Mouse (Mus musculus) midbrain, postnatal 0 days (tissue): Measurements from ENCODE around the gene Elk3. TPM values are rescaled to one million over a fixed set of nuclear protein-coding genes. Genes with fewer than 3 reads are reported as not detected.

Source experiments
- ATAC-seq: fragments of 200-750 bp; cut with Nextera tagmentation; 2 replicates; pipeline ENCODE4 v1.8.0; 2017; ENCODE audit warnings: moderate number of reproducible peaks, mild to moderate bottlenecking, moderate TSS enrichment, moderate library complexity; ENCODE audit not compliant: low FRiP score
- DNase-seq: peaks from one replicate; pipeline ENCODE4 v3.0.0-alpha.2; 2015; ENCODE audit warnings: low spot score
- H3K27ac ChIP-seq: fragments of 300-500 bp; sonication (generic); 2 replicates; pipeline ENCODE4 v1.5.1; 2014; ENCODE audit warnings: low read depth, mild to moderate bottlenecking, low read length, mixed read lengths
- H3K27me3 ChIP-seq: fragments of 300-500 bp; sonication (generic); 2 replicates; pipeline ENCODE4 v1.6.1; 2014; ENCODE audit warnings: low read length, control low read depth, mixed read lengths; ENCODE audit not compliant: insufficient read depth
- H3K36me3 ChIP-seq: fragments of 300-500 bp; sonication (generic); 2 replicates; pipeline ENCODE4 v1.6.1; 2014; ENCODE audit warnings: low read length, control low read depth, mixed read lengths; ENCODE audit not compliant: insufficient read depth
- H3K4me1 ChIP-seq: fragments of 300-500 bp; sonication (generic); 2 replicates; pipeline ENCODE4 v1.6.1; 2014; ENCODE audit warnings: mild to moderate bottlenecking, control low read depth, antibody characterized with exemption, low read length, mixed read lengths; ENCODE audit not compliant: insufficient read depth
- H3K4me2 ChIP-seq: fragments of 300-500 bp; sonication (generic); 2 replicates; pipeline ENCODE4 v1.6.1; 2014; ENCODE audit warnings: low read depth, mild to moderate bottlenecking, low read length, mixed read lengths; ENCODE audit not compliant: poor library complexity, severe bottlenecking
- H3K4me3 ChIP-seq: fragments of 300-500 bp; sonication (generic); 2 replicates; pipeline ENCODE4 v1.5.1; 2014; ENCODE audit warnings: low read depth, mild to moderate bottlenecking, low read length, moderate library complexity
- H3K9ac ChIP-seq: fragments of 300-500 bp; sonication (generic); replicated peaks from 2 replicates; pipeline ENCODE4 v1.6.1; 2014; ENCODE audit warnings: mild to moderate bottlenecking, low read length, moderate library complexity, mixed read lengths; ENCODE audit not compliant: poor library complexity, severe bottlenecking
- H3K9me3 ChIP-seq: fragments of 300-500 bp; sonication (generic); 2 replicates; pipeline ENCODE4 v1.6.1; 2016; ENCODE audit warnings: low read length, control low read depth
- CTCF ChIP-seq: IDR thresholded peaks from 2 replicates; pipeline ENCODE4 v1.5.1; 2016; ENCODE audit warnings: antibody characterized with exemption, mild to moderate bottlenecking
- WGBS: fragments of 180-500 bp; shearing (Covaris S2); extraction: QIAGEN DNeasy Blood & Tissue Kit; methylation state at CpG from one replicate; pipeline ENCODE4 v1.1.7; 2014; 5-methylcytosine and 5-hydroxymethylcytosine counted together
- polyA plus RNA-seq: library from polyadenylated mRNA; unstranded; fragments of >200 nt; fragmentation: Nextera tagmentation; extraction: Ambion mirVana; gene quantifications from 2 replicates; pipeline ENCODE4 v1.2.1, GENCODE M21; 2015
- total RNA-seq: library from RNA; depleted of rRNA; stranded (reverse); fragments of >200 nt; gene quantifications from 2 replicates; pipeline ENCODE4 v1.2.3, GENCODE M21; 2014

Elk3 gene
- total and polyA plus RNA-seq, 2 experiments from 2014 or later, result 6.2 to 6.9 TPM

- no peak overlapping the region for H3K27ac ChIP-seq
- H3K9me3 ChIP-seq, result no peaks in the 10 kb centered on the region
- no peak overlapping the region for H3K4me2 ChIP-seq
- H3K4me1 ChIP-seq, result no peaks in the 10 kb centered on the region; the same call in 1 of the 2 replicates
- H3K9ac ChIP-seq, result no peak overlapping the region
- no peak overlapping the region for H3K4me3 ChIP-seq
- no peaks in the 10 kb centered on the region for H3K36me3 ChIP-seq
- 81% methylated on average over 9 of the region's 9 CpGs for WGBS
- ATAC-seq (no peak), DNase-seq (no peak)
- H3K27me3 ChIP-seq, result no peaks in the 10 kb centered on the region
- TF ChIP-seq CTCF, result no peak
These were observed 35.4 kb upstream of the Elk3 start for GRCm38 (mm10) chr10:93346208-93346936.

- H3K9me3 ChIP-seq, result no peaks in the 10 kb centered on the region
- H3K36me3 ChIP-seq, result no peaks in the 10 kb centered on the region
- no peaks in the 10 kb centered on the region; the same call in 1 of the 2 replicates for H3K4me1 ChIP-seq
- no peak overlapping the region for H3K4me2 ChIP-seq
- H3K27me3 ChIP-seq, result no peaks in the 10 kb centered on the region
- TF ChIP-seq CTCF, result no peak
- WGBS, result 84% methylated on average over 2 of the region's 2 CpGs
- no peak for ATAC-seq
- no peak overlapping the region for H3K9ac ChIP-seq
- no peak overlapping the region for H3K4me3 ChIP-seq
- no peak for DNase-seq
- no peak overlapping the region for H3K27ac ChIP-seq
These were observed 34.6 kb upstream of the Elk3 start for GRCm38 (mm10) chr10:93345497-93345896.

GRCm38 (mm10) chr10:93343469-93343868 lies 32.5 kb upstream of the Elk3 start:
- no peaks in the 10 kb centered on the region for H3K9me3 ChIP-seq
- WGBS, result 92% methylated on average over 6 of the region's 6 CpGs
- no peak overlapping the region for H3K4me2 ChIP-seq
- no peaks in the 10 kb centered on the region for H3K36me3 ChIP-seq
- no peak overlapping the region for H3K9ac ChIP-seq
- H3K4me3 ChIP-seq, result no peak overlapping the region
- DNase-seq (no peak), ATAC-seq (no peak)
- H3K4me1 ChIP-seq, result no peaks in the 10 kb centered on the region; the same call in 1 of the 2 replicates
- H3K27ac ChIP-seq, result no peak overlapping the region
- no peak for TF ChIP-seq CTCF
- no peaks in the 10 kb centered on the region for H3K27me3 ChIP-seq

GRCm38 (mm10) chr10:93342986-93343385 lies 32.1 kb upstream of the Elk3 start:
- H3K4me2 ChIP-seq, result no peak overlapping the region
- H3K9ac ChIP-seq, result no peak overlapping the region
- H3K4me1 ChIP-seq, result no peaks in the 10 kb centered on the region; the same call in 1 of the 2 replicates
- no peaks in the 10 kb centered on the region for H3K36me3 ChIP-seq
- DNase-seq (no peak), ATAC-seq (no peak)
- no peaks in the 10 kb centered on the region for H3K9me3 ChIP-seq
- H3K27me3 ChIP-seq, result no peaks in the 10 kb centered on the region
- no peak overlapping the region for H3K27ac ChIP-seq
- no peak for TF ChIP-seq CTCF
- H3K4me3 ChIP-seq, result no peak overlapping the region
- 93% methylated on average over 3 of the region's 3 CpGs for WGBS

GRCm38 (mm10) chr10:93338526-93338925 lies 27.6 kb upstream of the Elk3 start:
- 91% methylated on average over 5 of the region's 5 CpGs for WGBS
- no peak for ATAC-seq
- DNase-seq, result no peak

GRCm38 (mm10) chr10:93336462-93336931 lies 25.6 kb upstream of the Elk3 start:
- H3K9me3 ChIP-seq, result no peaks in the 10 kb centered on the region
- TF ChIP-seq CTCF, result no peak
- H3K4me2 ChIP-seq, result no peak overlapping the region
- H3K4me3 ChIP-seq, result no peak overlapping the region
- no peaks in the 10 kb centered on the region for H3K36me3 ChIP-seq
- no peak overlapping the region for H3K27ac ChIP-seq
- H3K9ac ChIP-seq, result no peak overlapping the region
- H3K27me3 ChIP-seq, result no peaks in the 10 kb centered on the region
- H3K4me1 ChIP-seq, result no peaks in the 10 kb centered on the region
- DNase-seq (no peak), ATAC-seq (no peak)
- 66% methylated on average over 6 of the region's 6 CpGs for WGBS

More at GRCm38 (mm10) chr10:93338526-93338925, 27.6 kb upstream of the Elk3 start:
- Histone ChIP-seq H3K27ac (no peak overlapping the region), H3K27me3 (no peaks in the 10 kb centered on the region), H3K36me3 (no peaks in the 10 kb centered on the region), H3K4me1 (no peaks in the 10 kb centered on the region), H3K9me3 (no peaks in the 10 kb centered on the region), H3K4me2 (no peak overlapping the region), H3K9ac (no peak overlapping the region), H3K4me3 (no peak overlapping the region)
- TF ChIP-seq CTCF, result no peak
